Mouse (Mus musculus): Measurements from ENCODE around the gene Emilin1.

- no peak for TF ChIP-seq POLR2A (IDR thresholded peaks at IDR 0.05; ENCODE audit: extremely low read depth, insufficient read depth, low read length)
- no peak for TF ChIP-seq CTCF (IDR thresholded peaks at IDR 0.05; ENCODE audit: low read depth, low read length)
Measured at GRCm38 (mm10) chr5:30886731-30887130, 26.5 kb upstream of the Emilin1 start.
